Mouse (Mus musculus): Measurements from ENCODE around the gene Vps8.

DNA sequence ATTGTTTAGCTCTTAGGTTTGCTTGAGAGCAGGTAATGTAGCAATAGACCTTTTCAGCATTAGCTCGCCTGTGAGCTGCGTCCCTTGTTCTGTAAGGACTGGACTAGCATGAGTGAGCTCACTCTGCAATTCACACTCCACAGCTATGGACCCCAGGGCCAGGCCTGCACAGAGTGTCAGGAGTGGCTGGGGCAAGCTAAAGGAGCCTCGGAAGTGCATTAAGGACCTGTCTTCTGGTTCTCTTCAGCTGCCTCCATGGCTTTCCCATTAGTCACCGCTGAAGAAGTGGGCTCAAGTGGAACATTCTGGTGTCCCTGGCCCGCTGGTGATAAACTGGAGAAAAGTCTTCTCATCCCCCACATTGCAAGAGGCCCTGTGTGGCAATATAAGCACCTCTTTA, 24.5 kb downstream of the Vps8 start:
- TF ChIP-seq CTCF (IDR thresholded peaks at IDR 0.05; ENCODE audit: extremely low read depth, insufficient read depth, insufficient read length, insufficient replicate concordance) = no peak
- TF ChIP-seq POLR2A (IDR thresholded peaks at IDR 0.05; ENCODE audit: low read depth, low read length) = no peak

Measured in spleen, adult 2 months (tissue).